Mouse (Mus musculus) neural tube, embryonic 11.5 days (tissue): ENCODE results near the gene Tnrc6c. TPM values are rescaled to one million over a fixed set of nuclear protein-coding genes. Genes with fewer than 3 reads are reported as not detected.

Experiments
- ATAC-seq: fragments of 200-750 bp; cut with Nextera tagmentation; 2 replicates; pipeline ENCODE4 v1.8.0; 2017; ENCODE audit warnings: moderate number of reproducible peaks, mild to moderate bottlenecking, moderate TSS enrichment, moderate library complexity; ENCODE audit not compliant: insufficient read depth, low FRiP score, low TSS enrichment
- DNase-seq: peaks from one replicate; pipeline ENCODE4 v3.0.0-alpha.2; 2015; ENCODE audit warnings: low spot score
- H3K27ac ChIP-seq: fragments of 300-500 bp; sonication (generic); 2 replicates; pipeline ENCODE4 v1.5.1; 2014; ENCODE audit warnings: low read depth, mild to moderate bottlenecking, low read length
- H3K27me3 ChIP-seq: fragments of 300-500 bp; sonication (generic); 2 replicates; pipeline ENCODE4 v1.6.1; 2014; ENCODE audit warnings: mild to moderate bottlenecking, low read length, mixed read lengths; ENCODE audit not compliant: control insufficient read depth, insufficient read depth
- H3K36me3 ChIP-seq: fragments of 300-500 bp; sonication (generic); 2 replicates; pipeline ENCODE4 v1.6.1; 2014; ENCODE audit warnings: mild to moderate bottlenecking, low read length, moderate library complexity, mixed read lengths; ENCODE audit not compliant: control insufficient read depth, insufficient read depth
- H3K4me1 ChIP-seq: fragments of 300-500 bp; sonication (generic); 2 replicates; pipeline ENCODE4 v1.6.1; 2014; ENCODE audit warnings: low read length, mixed read lengths; ENCODE audit not compliant: control insufficient read depth, insufficient read depth
- H3K4me2 ChIP-seq: fragments of 300-500 bp; sonication (generic); 2 replicates; pipeline ENCODE4 v1.6.1; 2014; ENCODE audit warnings: low read depth, mild to moderate bottlenecking, moderate library complexity
- H3K4me3 ChIP-seq: fragments of 300-500 bp; sonication (generic); 2 replicates; pipeline ENCODE4 v1.5.1; 2014; ENCODE audit warnings: low read depth, low read length
- H3K9ac ChIP-seq: fragments of 300-500 bp; sonication (generic); 2 replicates; pipeline ENCODE4 v1.6.1; 2014; ENCODE audit warnings: mild to moderate bottlenecking, low read length
- H3K9me3 ChIP-seq: fragments of 300-500 bp; sonication (generic); 2 replicates; pipeline ENCODE4 v1.6.1; 2016; ENCODE audit warnings: low read length; ENCODE audit not compliant: control insufficient read depth
- WGBS: fragments of 180-500 bp; shearing (Covaris S2); extraction: QIAGEN DNeasy Blood & Tissue Kit; methylation state at CpG from one replicate; pipeline ENCODE4 v1.1.7; 2014; 5-methylcytosine and 5-hydroxymethylcytosine counted together
- polyA plus RNA-seq: library from polyadenylated mRNA; unstranded; fragments of >200 nt; fragmentation: Nextera tagmentation; extraction: Ambion mirVana; gene quantifications from 2 replicates; pipeline ENCODE4 v1.2.1, GENCODE M21; 2014

Gene Tnrc6c
- polyA plus RNA-seq, 1 experiment from 2014 or later, result 18.2 TPM

DNA sequence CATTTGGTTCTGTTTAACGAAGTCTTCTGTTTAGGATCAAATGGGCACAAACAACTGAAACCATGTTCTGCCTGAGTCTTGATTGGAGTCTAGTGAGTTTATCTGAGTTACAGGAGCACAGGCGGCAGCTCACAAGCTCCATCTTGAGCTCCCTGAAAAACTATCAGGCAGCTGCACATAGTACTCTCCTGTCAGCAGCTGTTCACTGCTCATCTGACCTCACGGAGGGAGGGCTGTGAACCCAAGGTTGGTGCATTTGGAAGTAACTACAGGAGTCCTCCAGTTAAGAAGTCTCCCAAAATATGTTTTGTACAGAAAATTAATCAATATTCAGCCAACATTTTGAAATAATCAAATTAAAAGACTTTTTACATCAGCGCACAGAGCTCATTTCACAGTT lies 94.5 kb downstream of the Tnrc6c start:
- Histone ChIP-seq H3K9me3 (no peaks in the 10 kb centered on the region), H3K4me3 (no peak overlapping the region), H3K36me3 (peaks cover 27% of the 10 kb centered on the region), H3K27ac (no peak overlapping the region), H3K9ac (no peak overlapping the region), H3K27me3 (no peaks in the 10 kb centered on the region), H3K4me1 (no peaks in the 10 kb centered on the region), H3K4me2 (no peak overlapping the region)
- DNase-seq, result no peak
- WGBS, result 84% methylated on average over 4 of the region's 4 CpGs
- no peak for ATAC-seq

DNA sequence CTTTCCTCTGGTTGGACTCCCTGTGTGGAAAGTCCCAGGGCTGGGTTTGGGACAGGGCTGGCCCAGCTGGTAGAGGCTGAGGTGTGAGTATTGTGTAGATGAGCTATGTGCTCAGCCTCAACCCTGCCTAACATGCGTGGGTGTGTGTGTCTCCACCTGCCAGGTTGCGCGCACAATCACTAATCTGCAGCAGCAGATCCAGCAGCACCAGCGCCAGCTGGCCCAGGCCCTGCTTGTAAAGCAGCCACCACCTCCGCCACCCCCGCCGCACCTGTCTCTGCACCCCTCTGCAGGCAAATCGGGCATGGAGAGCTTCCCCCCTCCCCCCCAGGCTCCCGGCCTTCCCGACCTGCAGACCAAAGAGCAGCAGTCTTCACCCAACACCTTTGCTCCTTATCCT lies 95.3 kb downstream of the Tnrc6c start:
- WGBS, result 89% methylated on average over 10 of the region's 10 CpGs
- Histone ChIP-seq H3K9ac (no peak overlapping the region), H3K27me3 (no peaks in the 10 kb centered on the region), H3K4me3 (no peak overlapping the region), H3K27ac (no peak overlapping the region), H3K4me2 (no peak overlapping the region), H3K9me3 (no peaks in the 10 kb centered on the region), H3K36me3 (peaks cover 27% of the 10 kb centered on the region), H3K4me1 (no peaks in the 10 kb centered on the region)
- DNase-seq (no peak), ATAC-seq (no peak)

DNA sequence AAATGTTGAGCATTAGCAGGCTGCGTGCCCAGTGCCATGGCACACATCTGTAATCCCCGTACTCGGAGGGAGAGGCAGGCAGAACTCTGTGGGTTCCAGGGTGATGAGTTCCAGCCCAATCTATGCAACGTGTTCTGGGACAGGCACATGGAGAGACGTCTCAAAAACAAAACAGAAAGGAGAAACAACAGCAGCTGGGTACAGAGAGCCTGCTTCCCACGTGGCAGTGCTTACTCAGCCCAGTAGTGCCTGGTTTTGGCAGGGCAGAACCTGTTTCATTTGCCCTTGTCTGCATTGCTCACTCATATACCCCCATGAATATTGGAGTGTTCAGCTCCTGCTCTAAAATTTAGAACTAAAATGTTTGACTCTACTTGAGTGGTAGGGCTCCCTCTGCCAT lies 97.5 kb downstream of the Tnrc6c start:
- Histone ChIP-seq H3K4me1 (no peaks in the 10 kb centered on the region), H3K36me3 (peaks cover 38% of the 10 kb centered on the region), H3K27ac (no peak overlapping the region), H3K4me3 (no peak overlapping the region), H3K9me3 (no peaks in the 10 kb centered on the region), H3K4me2 (no peak overlapping the region), H3K27me3 (no peaks in the 10 kb centered on the region), H3K9ac (no peak overlapping the region)
- 90% methylated on average over 6 of the region's 6 CpGs for WGBS
- ATAC-seq (no peak), DNase-seq (no peak)

DNA sequence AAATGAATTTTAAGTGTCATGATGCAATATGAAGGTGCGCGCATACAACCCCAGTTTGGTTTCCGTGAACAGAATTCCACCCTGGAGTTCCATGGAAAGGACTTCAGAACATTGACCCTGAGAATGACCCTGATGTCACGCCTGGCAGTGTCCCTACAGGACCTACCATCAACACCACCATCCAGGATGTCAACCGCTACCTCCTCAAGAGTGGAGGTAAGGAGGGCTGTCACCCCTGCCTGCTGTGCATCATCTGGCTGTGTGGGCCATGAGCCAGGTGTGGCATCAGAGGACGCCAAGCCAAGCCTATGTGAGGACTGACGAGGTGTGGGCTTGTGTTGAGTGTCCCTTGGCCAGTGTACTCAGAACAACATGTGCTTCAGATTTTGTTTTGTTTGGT lies 101.8 kb downstream of the Tnrc6c start:
- Histone ChIP-seq H3K9ac (no peak overlapping the region), H3K27ac (no peak overlapping the region), H3K4me1 (no peaks in the 10 kb centered on the region), H3K4me3 (no peak overlapping the region), H3K4me2 (no peak overlapping the region), H3K36me3 (peaks cover 38% of the 10 kb centered on the region), H3K9me3 (no peaks in the 10 kb centered on the region), H3K27me3 (no peaks in the 10 kb centered on the region)
- WGBS, result 99% methylated on average over 7 of the region's 7 CpGs
- no peak for ATAC-seq
- no peak for DNase-seq

DNA sequence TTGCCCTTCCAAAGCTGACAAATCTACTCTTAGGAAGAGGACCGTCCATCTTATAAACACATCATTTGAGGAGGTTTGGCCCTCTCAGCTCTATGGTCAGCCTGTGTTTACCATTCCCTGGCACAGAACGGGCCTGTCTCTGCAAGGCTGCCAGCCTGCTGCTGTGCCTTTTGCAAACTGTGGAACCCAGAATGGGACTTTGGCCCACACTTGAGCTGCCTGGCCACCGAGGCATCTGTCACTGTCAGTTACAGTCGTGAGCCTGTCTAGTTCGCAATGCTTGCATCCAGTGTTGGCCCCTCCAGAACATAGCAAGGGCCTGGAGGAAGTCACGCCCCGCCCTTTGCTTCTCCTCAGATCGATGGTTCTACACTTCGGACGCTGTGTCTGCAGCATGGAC lies 105.2 kb downstream of the Tnrc6c start:
- DNase-seq (no peak), ATAC-seq (no peak)
- Histone ChIP-seq H3K4me1 (no peaks in the 10 kb centered on the region), H3K36me3 (peaks cover 38% of the 10 kb centered on the region), H3K4me2 (no peak overlapping the region), H3K27ac (no peak overlapping the region), H3K27me3 (no peaks in the 10 kb centered on the region), H3K4me3 (no peak overlapping the region), H3K9ac (no peak overlapping the region), H3K9me3 (no peaks in the 10 kb centered on the region)
- 92% methylated on average over 10 of the region's 10 CpGs for WGBS

DNA sequence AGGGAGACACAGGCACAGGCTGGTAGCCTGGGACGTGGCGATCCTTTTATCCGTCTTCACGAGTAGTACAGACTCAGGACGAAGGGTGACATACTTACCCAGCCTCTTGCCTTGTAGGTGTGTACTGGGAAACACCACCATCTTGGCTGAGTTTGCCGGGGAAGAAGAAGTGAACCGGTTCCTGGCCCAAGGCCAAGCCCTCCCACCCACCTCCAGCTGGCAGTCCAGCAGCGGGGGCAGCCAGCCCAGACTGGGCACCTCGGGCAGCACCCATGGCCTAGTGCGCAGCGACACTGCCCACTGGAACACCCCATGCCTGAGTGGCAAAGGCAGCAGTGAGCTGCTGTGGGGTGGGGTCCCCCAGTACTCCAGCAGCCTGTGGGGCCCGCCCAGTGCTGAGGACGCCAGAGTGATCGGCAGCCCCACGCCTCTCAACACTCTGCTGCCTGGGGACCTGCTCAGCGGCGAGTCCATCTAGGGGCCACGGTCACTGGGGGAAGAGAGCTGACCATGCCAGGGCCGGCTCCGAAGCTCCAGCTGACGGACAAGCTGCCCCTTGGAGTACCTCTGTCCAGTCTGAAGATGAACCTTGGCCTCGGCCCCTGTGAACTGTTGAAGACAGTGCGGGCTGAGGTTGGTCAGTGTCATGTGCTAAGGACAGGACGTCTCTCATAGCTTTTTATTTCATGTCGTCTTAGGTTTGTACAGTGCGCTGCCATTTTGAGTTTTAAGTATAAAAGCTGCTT lies 106.5 kb downstream of the Tnrc6c start:
- H3K36me3 ChIP-seq, result peaks cover 36% of the 10 kb centered on the region
- H3K27me3 ChIP-seq, result no peaks in the 10 kb centered on the region
- no peak overlapping the region for H3K9ac ChIP-seq
- DNase-seq (no peak), ATAC-seq (no peak)
- no peak overlapping the region for H3K4me2 ChIP-seq
- H3K4me3 ChIP-seq, result no peak overlapping the region
- no peaks in the 10 kb centered on the region for H3K4me1 ChIP-seq
- H3K27ac ChIP-seq, result no peak overlapping the region
- 95% methylated on average over 26 of the region's 26 CpGs for WGBS
- H3K9me3 ChIP-seq, result no peaks in the 10 kb centered on the region

DNA sequence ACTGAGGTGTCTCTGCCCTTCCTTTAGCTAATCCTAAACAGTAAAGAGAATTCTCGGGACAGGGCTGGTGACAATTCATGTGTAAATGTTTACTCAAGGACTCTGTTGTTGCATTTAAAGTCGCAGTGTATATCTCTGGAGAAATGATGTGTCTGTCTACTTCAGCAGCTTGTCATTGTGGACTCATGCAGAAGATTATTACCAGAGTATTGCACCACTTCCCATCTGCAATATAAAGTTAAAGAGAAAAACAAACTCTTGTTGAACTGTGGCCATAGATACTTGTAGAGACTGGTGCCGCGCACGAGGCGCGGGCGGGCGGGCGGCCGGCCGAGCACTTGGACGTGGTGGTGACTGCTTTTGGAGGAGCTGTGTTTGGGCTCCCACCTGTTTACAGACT lies 107.7 kb downstream of the Tnrc6c start:
- Histone ChIP-seq H3K27ac (no peak overlapping the region), H3K36me3 (peaks cover 29% of the 10 kb centered on the region), H3K4me2 (no peak overlapping the region), H3K9ac (no peak overlapping the region), H3K4me3 (no peak overlapping the region), H3K4me1 (no peaks in the 10 kb centered on the region), H3K9me3 (no peaks in the 10 kb centered on the region), H3K27me3 (no peaks in the 10 kb centered on the region)
- DNase-seq (no peak), ATAC-seq (no peak)
- WGBS, result 93% methylated on average over 13 of the region's 13 CpGs

DNA sequence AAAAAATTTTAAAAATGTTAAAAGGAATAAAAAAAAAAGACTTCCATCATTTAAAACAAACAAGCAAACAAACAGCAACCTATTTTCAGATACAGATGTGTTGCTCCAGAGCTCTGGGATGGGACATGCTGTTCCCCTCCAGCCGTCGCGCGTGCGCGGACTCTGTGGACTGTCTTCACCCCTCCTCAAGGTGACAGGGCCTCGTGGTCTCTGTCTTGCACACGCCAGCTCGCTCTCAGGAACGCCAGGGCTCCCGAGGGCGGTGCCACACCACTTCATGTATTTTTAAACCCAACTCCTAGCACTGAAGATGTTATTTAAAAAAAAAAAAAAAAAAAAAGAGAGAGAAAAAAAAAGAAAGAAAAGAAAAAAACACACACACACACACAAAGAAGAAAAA lies 108.2 kb downstream of the Tnrc6c start:
- ATAC-seq (no peak), DNase-seq (no peak)
- H3K27me3 ChIP-seq, result no peaks in the 10 kb centered on the region
- WGBS, result 92% methylated on average over 12 of the region's 12 CpGs
- H3K9me3 ChIP-seq, result no peaks in the 10 kb centered on the region
- H3K27ac ChIP-seq, result no peak overlapping the region
- no peaks in the 10 kb centered on the region for H3K4me1 ChIP-seq
- no peak overlapping the region for H3K4me2 ChIP-seq
- H3K36me3 ChIP-seq, result peaks cover 29% of the 10 kb centered on the region
- no peak overlapping the region for H3K9ac ChIP-seq
- H3K4me3 ChIP-seq, result no peak overlapping the region

DNA sequence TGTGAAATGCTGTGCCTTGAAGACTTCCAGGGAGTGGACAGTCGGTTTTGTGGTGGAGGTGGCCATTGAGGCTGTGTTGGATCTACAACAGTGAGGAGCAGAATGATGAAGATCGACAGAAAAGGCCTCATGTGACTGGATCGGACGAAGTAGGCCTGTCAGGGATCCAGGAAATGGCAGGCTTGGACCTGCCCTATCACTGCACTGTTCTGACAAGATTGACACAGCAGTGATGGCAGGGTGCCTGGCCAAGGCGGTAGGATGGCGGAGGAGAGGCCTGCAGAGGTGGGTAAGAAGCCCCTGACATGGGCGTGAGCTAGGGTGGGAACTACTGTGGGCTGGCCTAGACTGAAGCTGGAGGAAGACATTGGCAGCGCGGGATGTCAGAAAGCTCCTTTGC lies 110.2 kb downstream of the Tnrc6c start:
- Histone ChIP-seq H3K9ac (no peak overlapping the region), H3K4me3 (no peak overlapping the region), H3K27me3 (no peaks in the 10 kb centered on the region), H3K27ac (no peak overlapping the region), H3K4me2 (no peak overlapping the region), H3K36me3 (peaks cover 19% of the 10 kb centered on the region), H3K4me1 (no peaks in the 10 kb centered on the region; the same call in 1 of the 2 replicates), H3K9me3 (no peaks in the 10 kb centered on the region)
- DNase-seq (no peak), ATAC-seq (no peak)
- WGBS, result 90% methylated on average over 9 of the region's 9 CpGs
